Mouse (Mus musculus): Measurements from ENCODE around the gene Rab44.
A peak's percentile ranks its signal among the peaks of the same experiment; 100 is the strongest.
"Not testable (repeated sequence)": the region's sequence is repeated elsewhere in the genome, so short reads cannot be mapped to it uniquely, and the experiment has no call there.

Gene Rab44

GRCm38 (mm10) chr17:29113591-29114352 is at the start of gene Rab44:
TSS of gene Rab44 (plus strand) at chr17:29114145.
- peak; percentile 28 to 70 for DNase-seq (ENCODE audit: low spot score in 2 of 2)

- no peak for DNase-seq (ENCODE audit: low spot score in 2 of 2)
Measured at GRCm38 (mm10) chr17:29065245-29065940, 48.6 kb upstream of the Rab44 start.

- no peak for DNase-seq (ENCODE audit: low spot score in 2 of 2)
Measured at GRCm38 (mm10) chr17:29065971-29066370, 48.0 kb upstream of the Rab44 start.

- not testable (repeated sequence) for DNase-seq (ENCODE audit: low spot score in 2 of 2)
Measured at GRCm38 (mm10) chr17:29067416-29067815, 46.5 kb upstream of the Rab44 start.

- no peak for DNase-seq (ENCODE audit: low spot score in 2 of 2)
Measured at GRCm38 (mm10) chr17:29067847-29068246, 46.1 kb upstream of the Rab44 start.

GRCm38 (mm10) chr17:29069063-29069462 is 44.9 kb upstream of the Rab44 start:
- no peak for DNase-seq (ENCODE audit: low spot score in 2 of 2)

- no peak for DNase-seq (ENCODE audit: low spot score in 2 of 2)
Measured at GRCm38 (mm10) chr17:29071820-29072219, 42.1 kb upstream of the Rab44 start.

GRCm38 (mm10) chr17:29072701-29073307 is 41.1 kb upstream of the Rab44 start:
- no peak for DNase-seq (ENCODE audit: low spot score in 2 of 2)

- no peak for DNase-seq (ENCODE audit: low spot score in 2 of 2)
Measured at GRCm38 (mm10) chr17:29073313-29073712, 40.6 kb upstream of the Rab44 start.

- DNase-seq (ENCODE audit: low spot score in 2 of 2) = no peak
Measured at GRCm38 (mm10) chr17:29074085-29074484, 39.9 kb upstream of the Rab44 start.

- DNase-seq (ENCODE audit: low spot score in 2 of 2) = no peak
Measured at GRCm38 (mm10) chr17:29076235-29076634, 37.7 kb upstream of the Rab44 start.

- DNase-seq (ENCODE audit: low spot score in 2 of 2) = no peak
Measured at GRCm38 (mm10) chr17:29077786-29078509, 36.0 kb upstream of the Rab44 start.

GRCm38 (mm10) chr17:29078519-29079383 is 35.2 kb upstream of the Rab44 start:
- no peak for DNase-seq (ENCODE audit: low spot score in 2 of 2)

- no peak for DNase-seq (ENCODE audit: low spot score in 2 of 2)
Measured at GRCm38 (mm10) chr17:29080758-29081617, 33.0 kb upstream of the Rab44 start.

- no peak for DNase-seq (ENCODE audit: low spot score in 2 of 2)
Measured at GRCm38 (mm10) chr17:29081618-29082381, 32.1 kb upstream of the Rab44 start.

GRCm38 (mm10) chr17:29083586-29083985 is 30.4 kb upstream of the Rab44 start:
- no peak for DNase-seq (ENCODE audit: low spot score in 2 of 2)

GRCm38 (mm10) chr17:29084656-29085055 is 29.3 kb upstream of the Rab44 start:
- peak in 1 of 2 experiments; percentile 57 for DNase-seq (ENCODE audit: low spot score in 2 of 2)

- DNase-seq (ENCODE audit: low spot score in 2 of 2) = peak in 1 of 2 experiments; percentile 55
Measured at GRCm38 (mm10) chr17:29085266-29085665, 28.7 kb upstream of the Rab44 start.

- DNase-seq (ENCODE audit: low spot score in 2 of 2) = peak in 1 of 2 experiments; percentile 48
Measured at GRCm38 (mm10) chr17:29086916-29087315, 27.0 kb upstream of the Rab44 start.
